Mouse (Mus musculus) bone marrow macrophage, adult 2 months (primary cell): ENCODE measurements around the gene Obscn. TPM values are rescaled to one million over a fixed set of nuclear protein-coding genes. Genes with fewer than 3 reads are reported as not detected.

Experiments
- H3K27ac ChIP-seq: 2 replicates; pipeline ENCODE4 v1.5.1; 2012; ENCODE audit warnings: low read depth, low read length; ENCODE audit not compliant: insufficient read depth
- H3K4me1 ChIP-seq: 2 replicates; pipeline ENCODE4 v1.6.1; 2012; ENCODE audit warnings: low read length; ENCODE audit not compliant: control insufficient read depth, insufficient read depth
- H3K4me3 ChIP-seq: 2 replicates; pipeline ENCODE4 v1.5.1; 2012; ENCODE audit warnings: mild to moderate bottlenecking, low read length, moderate library complexity; ENCODE audit not compliant: insufficient read depth
- CTCF ChIP-seq: IDR thresholded peaks from 2 replicates; pipeline ENCODE4 v1.5.1; 2012; ENCODE audit warnings: low read depth, mild to moderate bottlenecking, low read length, moderate library complexity
- POLR2A ChIP-seq: IDR thresholded peaks from 2 replicates; pipeline ENCODE4 v1.6.1; 2012; ENCODE audit warnings: mild to moderate bottlenecking, low read depth, low read length, borderline replicate concordance
- polyA plus RNA-seq: library from polyadenylated mRNA; stranded (reverse); fragments of >200 nt; gene quantifications from 2 replicates; pipeline ENCODE4 v1.2.4, GENCODE M21; 2012; ENCODE audit not compliant: missing spikeins, insufficient read depth, insufficient read length

The Obscn gene
- polyA plus RNA-seq, 1 experiment = not detected

- peak overlapping the region; percentile 90 for H3K27ac ChIP-seq
- H3K4me1 ChIP-seq = peaks cover 31% of the 10 kb centered on the region
- H3K4me3 ChIP-seq = peak overlapping the region; percentile 85
- TF ChIP-seq CTCF = no peak
Measured at GRCm38 (mm10) chr11:58955868-58956257, 180.3 kb downstream of the Obscn start.

DNA sequence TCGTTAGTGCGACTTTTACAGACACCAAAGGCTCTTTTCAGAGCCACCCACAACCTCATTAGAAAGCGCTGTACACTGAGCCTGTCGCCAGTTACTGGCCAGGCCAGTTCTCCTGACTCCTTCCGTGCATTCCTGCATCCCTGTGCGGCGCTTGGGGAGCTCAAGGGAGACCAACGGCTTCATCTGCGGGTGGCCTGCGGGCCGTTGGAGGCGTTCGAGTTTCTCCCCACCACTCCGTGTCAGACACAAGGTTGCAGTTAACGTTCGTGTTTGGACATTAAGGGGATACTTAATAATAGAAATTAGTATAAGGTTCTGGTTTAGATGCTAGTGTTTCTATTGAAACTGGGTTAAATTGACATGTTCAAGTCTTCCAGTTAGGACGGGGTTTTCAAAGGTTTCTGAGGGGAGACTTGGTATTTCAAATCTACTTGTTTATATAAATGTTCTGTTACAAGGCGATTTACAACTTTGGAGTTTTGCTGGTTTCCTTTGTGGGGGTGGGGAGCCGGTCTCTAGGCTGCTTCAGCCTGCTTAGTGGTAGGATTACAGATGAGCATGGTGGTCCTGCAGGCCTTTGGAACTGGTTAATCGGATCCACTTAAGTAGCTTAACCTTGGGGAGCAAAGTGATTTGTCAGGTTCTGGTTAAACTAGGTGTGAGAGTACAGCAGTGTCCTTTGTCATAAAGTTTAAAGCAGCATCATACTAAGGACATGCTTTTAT, 180.9 kb downstream of the Obscn start:
- TF ChIP-seq POLR2A (no peak), CTCF (no peak)
- Histone ChIP-seq H3K4me3 (peak overlapping the region; percentile 85), H3K4me1 (peaks cover 31% of the 10 kb centered on the region), H3K27ac (peak overlapping the region; percentile 90)

DNA sequence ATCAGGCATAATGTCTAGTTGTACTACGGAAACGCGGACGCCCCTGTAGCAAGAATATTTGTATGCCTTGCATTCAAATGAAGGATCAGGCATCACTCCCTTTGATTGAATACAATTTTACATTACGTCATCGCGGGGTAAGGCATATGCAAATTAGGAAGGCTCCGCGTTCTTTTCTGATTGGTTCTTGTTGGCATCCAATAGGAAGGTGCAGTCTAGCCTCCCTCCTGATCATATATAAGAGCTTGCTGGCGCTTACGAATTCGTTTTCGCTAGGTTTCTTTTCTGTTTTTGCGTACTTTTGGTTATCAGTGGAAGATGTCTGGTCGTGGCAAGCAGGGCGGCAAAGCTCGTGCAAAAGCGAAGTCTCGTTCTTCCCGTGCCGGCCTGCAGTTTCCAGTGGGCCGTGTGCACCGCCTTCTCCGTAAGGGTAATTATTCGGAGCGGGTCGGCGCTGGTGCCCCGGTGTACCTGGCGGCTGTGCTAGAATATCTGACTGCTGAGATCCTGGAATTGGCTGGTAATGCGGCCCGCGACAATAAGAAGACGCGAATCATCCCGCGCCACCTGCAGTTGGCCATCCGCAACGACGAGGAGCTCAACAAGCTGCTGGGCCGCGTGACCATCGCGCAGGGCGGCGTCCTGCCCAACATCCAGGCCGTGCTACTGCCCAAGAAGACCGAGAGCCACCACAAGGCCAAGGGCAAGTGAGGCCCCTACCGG, 181.6 kb downstream of the Obscn start, which contains the start of the genes Hist3h2a and Trim17:
Hist3h2a (plus strand) TSS at position 266 of the 723 bp plus-strand sequence.
Trim17 (plus strand) TSS at position 266 of the 723 bp plus-strand sequence.
- TF ChIP-seq POLR2A (peak; percentile 78; the same call in 1 of the 2 replicates), CTCF (0 out of 2 replicates have a peak, but pooled peaks have one; percentile 19)
- H3K4me1 ChIP-seq = peaks cover 31% of the 10 kb centered on the region
- peak within 1 kb of the TSS; percentile 85 for H3K4me3 ChIP-seq
- H3K27ac ChIP-seq = peak within 1 kb of the TSS; percentile 90

GRCm38 (mm10) chr11:58954170-58954419, 182.1 kb downstream of the Obscn start:
- Histone ChIP-seq H3K4me3 (peak overlapping the region; percentile 63), H3K4me1 (peaks cover 28% of the 10 kb centered on the region), H3K27ac (peak overlapping the region; percentile 41; the same call in 1 of the 2 replicates)

- Histone ChIP-seq H3K27ac (peak overlapping the region; percentile 41; the same call in 1 of the 2 replicates), H3K4me1 (peaks cover 26% of the 10 kb centered on the region), H3K4me3 (peak overlapping the region; percentile 63)
- TF ChIP-seq CTCF = no peak
- TF ChIP-seq POLR2A = no peak
Measured at GRCm38 (mm10) chr11:58953351-58954169, 182.6 kb downstream of the Obscn start.

- TF ChIP-seq CTCF (no peak), POLR2A (no peak)
- Histone ChIP-seq H3K4me1 (peaks cover 8% of the 10 kb centered on the region), H3K27ac (no peak overlapping the region), H3K4me3 (no peak overlapping the region)
Measured at GRCm38 (mm10) chr11:58951210-58951609, 185.0 kb downstream of the Obscn start.

GRCm38 (mm10) chr11:58949480-58950431, 186.4 kb downstream of the Obscn start:
- no peak overlapping the region for H3K27ac ChIP-seq
- TF ChIP-seq POLR2A = no peak
- TF ChIP-seq CTCF = no peak
- peaks cover 8% of the 10 kb centered on the region for H3K4me1 ChIP-seq
- H3K4me3 ChIP-seq = no peak overlapping the region

DNA sequence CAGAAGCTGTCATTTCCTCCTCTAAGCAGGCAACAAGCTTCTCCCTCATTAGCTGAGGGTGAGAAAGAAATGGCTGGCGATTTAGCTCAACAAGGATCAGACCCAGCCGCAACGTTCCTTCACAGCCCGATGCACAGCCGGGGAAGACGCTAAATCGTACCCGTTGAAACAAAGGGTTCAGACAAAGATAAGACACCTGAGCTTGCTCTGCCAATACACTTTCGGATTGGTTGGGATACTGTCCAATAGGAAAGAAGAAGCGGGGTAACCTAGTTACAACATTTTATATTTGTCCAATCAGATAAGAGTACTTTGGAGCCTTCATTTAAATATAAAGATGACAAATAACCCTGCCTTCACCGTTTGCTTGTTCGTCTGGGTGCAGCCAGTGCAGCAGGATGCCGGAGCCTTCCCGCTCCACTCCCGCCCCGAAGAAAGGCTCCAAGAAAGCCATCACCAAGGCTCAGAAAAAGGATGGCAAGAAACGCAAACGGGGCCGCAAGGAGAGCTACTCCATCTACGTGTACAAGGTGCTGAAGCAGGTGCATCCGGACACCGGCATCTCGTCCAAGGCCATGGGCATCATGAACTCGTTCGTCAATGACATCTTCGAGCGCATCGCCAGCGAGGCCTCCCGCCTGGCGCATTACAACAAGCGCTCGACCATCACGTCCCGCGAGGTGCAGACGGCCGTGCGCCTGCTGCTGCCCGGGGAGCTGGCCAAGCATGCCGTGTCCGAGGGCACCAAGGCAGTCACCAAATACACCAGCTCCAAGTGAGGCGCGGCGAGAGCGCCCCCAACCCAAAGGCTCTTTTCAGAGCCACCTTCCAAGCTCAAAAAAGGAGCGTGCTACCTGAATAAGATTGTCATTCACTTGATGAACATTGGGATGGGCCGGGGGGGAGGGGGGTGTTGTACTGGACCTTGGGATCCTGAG, 187.4 kb downstream of the Obscn start, which contains the start of gene Hist3h2ba:
Hist3h2ba (plus strand) TSS at position 379 of the 938 bp plus-strand sequence.
- Histone ChIP-seq H3K4me3 (peak within 1 kb of the TSS; percentile 23), H3K27ac (no peak within 1 kb of the TSS), H3K4me1 (peaks cover 8% of the 10 kb centered on the region)
- TF ChIP-seq CTCF (no peak), POLR2A (no peak)
